Mouse (Mus musculus) C2C12 (cell line): ENCODE measurements around the gene Ptprt. TPM values are rescaled to one million over a fixed set of nuclear protein-coding genes. Genes with fewer than 3 reads are reported as not detected.

ENCODE experiments used
- H3K27me3 ChIP-seq: one replicate; pipeline ENCODE4 v1.6.1; 2011; ENCODE audit not compliant: control insufficient read depth, insufficient read depth, insufficient read length
- H3K36me3 ChIP-seq: one replicate; pipeline ENCODE4 v1.6.1; 2011; ENCODE audit not compliant: control insufficient read depth, insufficient read depth
- H3K4me3 ChIP-seq: one replicate; pipeline ENCODE4 v1.5.1; 2011; ENCODE audit warnings: mild to moderate bottlenecking, control low read depth; ENCODE audit not compliant: poor library complexity, insufficient read depth, severe bottlenecking
- H3K79me2 ChIP-seq: one replicate; pipeline ENCODE4 v1.6.1; 2011; ENCODE audit not compliant: control insufficient read depth, insufficient read depth
- H3K79me3 ChIP-seq: one replicate; pipeline ENCODE4 v1.6.1; 2011; ENCODE audit warnings: low read depth, control low read depth
- H3ac ChIP-seq: one replicate; pipeline ENCODE3; 2011; ENCODE audit warnings: low read depth; ENCODE audit not compliant: control insufficient read depth, insufficient read length
- CEBPB ChIP-seq: IDR thresholded peaks from one replicate; pipeline ENCODE4 v1.6.1; 2011; ENCODE audit warnings: low read depth, mild to moderate bottlenecking, control low read depth, moderate library complexity
- CTCF ChIP-seq: IDR thresholded peaks from one replicate; pipeline ENCODE4 v1.5.1; 2011; ENCODE audit not compliant: control insufficient read depth, insufficient read depth, insufficient read length
- FOSL1 ChIP-seq: IDR thresholded peaks from one replicate; pipeline ENCODE4 v1.8.0; 2011; ENCODE audit warnings: mild to moderate bottlenecking, low read length; ENCODE audit not compliant: poor library complexity, insufficient read depth, severe bottlenecking
- MAX ChIP-seq: IDR thresholded peaks from one replicate; pipeline ENCODE4 v1.6.1; 2011; ENCODE audit warnings: mild to moderate bottlenecking, control low read depth
- MYOD1 ChIP-seq: IDR thresholded peaks from one replicate; pipeline ENCODE4 v1.6.1; 2011; ENCODE audit warnings: low read depth; ENCODE audit not compliant: control insufficient read depth, insufficient read length
- MYOG ChIP-seq: IDR thresholded peaks from one replicate; pipeline ENCODE4 v1.6.1; 2011; ENCODE audit not compliant: control insufficient read depth, insufficient read length; ENCODE audit errors: extremely low read depth
- USF1 ChIP-seq: IDR thresholded peaks from one replicate; pipeline ENCODE4 v1.6.1; 2011; ENCODE audit warnings: low read depth, mild to moderate bottlenecking, control low read depth, moderate library complexity
- polyA plus RNA-seq: library from polyadenylated mRNA; unstranded; fragments of >200 nt; fragmentation: generic; extraction: Trizol; gene quantifications from one replicate; pipeline ENCODE4 v1.2.1, GENCODE M21; 2012; ENCODE audit warnings: missing spikeins

The Ptprt gene
- polyA plus RNA-seq, 1 experiment = not detected

GRCm38 (mm10) chr2:162626076-162626475, 34.9 kb downstream of the Ptprt start:
- TF ChIP-seq MAX (no peak), MYOG (no peak), FOSL1 (no peak), CTCF (no peak), CEBPB (no peak), USF1 (no peak), MYOD1 (no peak)
- no peaks in the 10 kb centered on the region for H3K27me3 ChIP-seq
- H3K36me3 ChIP-seq = no peaks in the 10 kb centered on the region
- H3K79me3 ChIP-seq = no peaks in the 10 kb centered on the region
- H3K4me3 ChIP-seq = no peak overlapping the region
- no peak overlapping the region for H3ac ChIP-seq
- no peaks in the 10 kb centered on the region for H3K79me2 ChIP-seq

- no peaks in the 10 kb centered on the region for H3K27me3 ChIP-seq
- H3K79me2 ChIP-seq = no peaks in the 10 kb centered on the region
- H3K4me3 ChIP-seq = no peak overlapping the region
- no peaks in the 10 kb centered on the region for H3K36me3 ChIP-seq
- H3ac ChIP-seq = no peak overlapping the region
- no peaks in the 10 kb centered on the region for H3K79me3 ChIP-seq
- TF ChIP-seq CTCF (no peak), MYOD1 (no peak), MAX (no peak), MYOG (no peak), FOSL1 (no peak), CEBPB (no peak), USF1 (no peak)
Measured at GRCm38 (mm10) chr2:162624707-162625106, 36.2 kb downstream of the Ptprt start.

GRCm38 (mm10) chr2:162614256-162614655, 46.7 kb downstream of the Ptprt start:
- Histone ChIP-seq H3ac (no peak overlapping the region), H3K79me3 (no peaks in the 10 kb centered on the region), H3K79me2 (no peaks in the 10 kb centered on the region), H3K36me3 (no peaks in the 10 kb centered on the region), H3K4me3 (no peak overlapping the region), H3K27me3 (no peaks in the 10 kb centered on the region)
- no peak for TF ChIP-seq FOSL1
- TF ChIP-seq MYOD1 = no peak
- TF ChIP-seq CTCF = no peak
- TF ChIP-seq MYOG = no peak
- no peak for TF ChIP-seq CEBPB
- no peak for TF ChIP-seq USF1

GRCm38 (mm10) chr2:162613480-162613879, 47.5 kb downstream of the Ptprt start:
- Histone ChIP-seq H3K4me3 (no peak overlapping the region), H3ac (no peak overlapping the region), H3K79me2 (no peaks in the 10 kb centered on the region), H3K79me3 (no peaks in the 10 kb centered on the region), H3K27me3 (no peaks in the 10 kb centered on the region), H3K36me3 (no peaks in the 10 kb centered on the region)
- TF ChIP-seq CEBPB (no peak), MYOD1 (no peak), USF1 (no peak), MYOG (no peak), FOSL1 (no peak), CTCF (no peak), MAX (no peak)

- TF ChIP-seq MYOD1 (no peak), CEBPB (no peak), USF1 (no peak), FOSL1 (no peak), MYOG (no peak), MAX (no peak), CTCF (no peak)
- Histone ChIP-seq H3K79me3 (no peaks in the 10 kb centered on the region), H3K79me2 (no peaks in the 10 kb centered on the region), H3ac (no peak overlapping the region), H3K36me3 (no peaks in the 10 kb centered on the region), H3K4me3 (no peak overlapping the region), H3K27me3 (no peaks in the 10 kb centered on the region)
Measured at GRCm38 (mm10) chr2:162602721-162603120, 58.2 kb downstream of the Ptprt start.

GRCm38 (mm10) chr2:162591388-162591787, 69.6 kb downstream of the Ptprt start:
- no peak overlapping the region for H3K4me3 ChIP-seq
- no peak overlapping the region for H3ac ChIP-seq
- TF ChIP-seq MAX (no peak), MYOD1 (no peak), CEBPB (no peak), MYOG (no peak), FOSL1 (no peak), USF1 (no peak), CTCF (no peak)
- H3K36me3 ChIP-seq = no peaks in the 10 kb centered on the region
- no peaks in the 10 kb centered on the region for H3K27me3 ChIP-seq
- H3K79me2 ChIP-seq = no peaks in the 10 kb centered on the region
- no peaks in the 10 kb centered on the region for H3K79me3 ChIP-seq
